Mouse (Mus musculus) neural tube, embryonic 12.5 days (tissue): ENCODE data around the gene Engase. TPM values are rescaled to one million over a fixed set of nuclear protein-coding genes. Genes with fewer than 3 reads are reported as not detected.

Experiments
- ATAC-seq: fragments of 200-750 bp; cut with Nextera tagmentation; 2 replicates; pipeline ENCODE4 v1.8.0; 2017; ENCODE audit warnings: low read depth, mild to moderate bottlenecking, moderate TSS enrichment, moderate library complexity; ENCODE audit not compliant: low FRiP score
- H3K27ac ChIP-seq: fragments of 300-500 bp; sonication (generic); 2 replicates; pipeline ENCODE4 v1.5.1; 2016
- H3K27me3 ChIP-seq: fragments of 300-500 bp; sonication (generic); replicated peaks from 2 replicates; pipeline ENCODE4 v1.6.1; 2016; ENCODE audit warnings: mild to moderate bottlenecking
- H3K36me3 ChIP-seq: fragments of 300-500 bp; sonication (generic); 2 replicates; pipeline ENCODE4 v1.6.1; 2016; ENCODE audit warnings: mild to moderate bottlenecking
- H3K4me1 ChIP-seq: fragments of 300-500 bp; sonication (generic); 2 replicates; pipeline ENCODE4 v1.6.1; 2016
- H3K4me2 ChIP-seq: fragments of 300-500 bp; sonication (generic); replicated peaks from 2 replicates; pipeline ENCODE4 v1.6.1; 2016; ENCODE audit warnings: mild to moderate bottlenecking
- H3K4me3 ChIP-seq: fragments of 300-500 bp; sonication (generic); 2 replicates; pipeline ENCODE4 v1.5.1; 2016
- H3K9ac ChIP-seq: fragments of 300-500 bp; sonication (generic); 2 replicates; pipeline ENCODE4 v1.6.1; 2016; ENCODE audit warnings: mild to moderate bottlenecking
- H3K9me3 ChIP-seq: fragments of 300-500 bp; sonication (generic); 2 replicates; pipeline ENCODE4 v1.6.1; 2016; ENCODE audit warnings: mild to moderate bottlenecking
- WGBS: fragments of 180-500 bp; shearing (Covaris S2); methylation state at CpG from one replicate; pipeline ENCODE4 v1.1.7; 2016; 5-methylcytosine and 5-hydroxymethylcytosine counted together
- polyA plus RNA-seq: library from polyadenylated mRNA; unstranded; fragments of >200 nt; fragmentation: Nextera tagmentation; extraction: Ambion mirVana; gene quantifications from 2 replicates; pipeline ENCODE4 v1.2.1, GENCODE M21; 2016

The Engase gene
- polyA plus RNA-seq, 1 experiment from 2014 or later, result 9.7 TPM

DNA sequence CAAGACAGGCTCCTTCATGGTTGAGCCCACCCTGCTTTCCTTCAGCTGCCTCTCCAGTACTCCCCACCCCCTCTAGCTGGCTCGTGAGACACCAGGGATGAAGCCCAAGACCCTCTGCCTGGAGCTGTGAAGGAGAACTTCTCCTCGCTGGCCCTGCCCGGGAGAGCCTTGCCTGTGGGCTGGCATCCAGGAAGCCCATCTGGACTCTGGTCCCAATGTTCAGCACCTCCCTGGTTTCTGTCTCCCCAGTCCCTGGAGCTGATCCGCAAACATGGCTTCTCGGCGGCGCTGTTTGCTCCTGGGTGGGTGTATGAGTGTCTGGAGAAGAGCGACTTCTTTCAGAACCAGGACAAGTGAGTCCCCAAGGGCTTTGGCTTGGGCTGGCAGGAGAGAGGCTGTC, 7.5 kb downstream of the Engase start:
- Histone ChIP-seq H3K9ac (no peak overlapping the region), H3K9me3 (no peaks in the 10 kb centered on the region), H3K4me3 (no peak overlapping the region), H3K27ac (no peak overlapping the region), H3K4me2 (no peak overlapping the region), H3K36me3 (peaks cover 33% of the 10 kb centered on the region), H3K27me3 (no peaks in the 10 kb centered on the region), H3K4me1 (peaks cover 14% of the 10 kb centered on the region)
- no peak for ATAC-seq
- WGBS, result 88% methylated on average over 8 of the region's 8 CpGs

GRCm38 (mm10) chr11:118485338-118485737, 8.7 kb downstream of the Engase start:
- H3K27ac ChIP-seq, result no peak overlapping the region
- no peak overlapping the region for H3K9ac ChIP-seq
- ATAC-seq, result no peak
- H3K4me1 ChIP-seq, result peaks cover 24% of the 10 kb centered on the region
- H3K9me3 ChIP-seq, result no peaks in the 10 kb centered on the region
- no peak overlapping the region for H3K4me3 ChIP-seq
- H3K4me2 ChIP-seq, result no peak overlapping the region
- 74% methylated on average over 11 of the region's 11 CpGs for WGBS
- peaks cover 33% of the 10 kb centered on the region for H3K36me3 ChIP-seq
- no peaks in the 10 kb centered on the region for H3K27me3 ChIP-seq

GRCm38 (mm10) chr11:118485780-118486179, 9.2 kb downstream of the Engase start:
- no peak for ATAC-seq
- no peak overlapping the region for H3K9ac ChIP-seq
- H3K4me3 ChIP-seq, result no peak overlapping the region
- H3K27me3 ChIP-seq, result no peaks in the 10 kb centered on the region
- peaks cover 33% of the 10 kb centered on the region for H3K36me3 ChIP-seq
- H3K4me1 ChIP-seq, result peaks cover 29% of the 10 kb centered on the region
- WGBS, result 88% methylated on average over 3 of the region's 3 CpGs
- H3K4me2 ChIP-seq, result no peak overlapping the region
- no peak overlapping the region for H3K27ac ChIP-seq
- H3K9me3 ChIP-seq, result no peaks in the 10 kb centered on the region

- H3K36me3 ChIP-seq, result peaks cover 33% of the 10 kb centered on the region
- no peak overlapping the region for H3K27ac ChIP-seq
- H3K9ac ChIP-seq, result no peak overlapping the region
- H3K27me3 ChIP-seq, result no peaks in the 10 kb centered on the region
- H3K4me2 ChIP-seq, result no peak overlapping the region
- no peak overlapping the region for H3K4me3 ChIP-seq
- H3K4me1 ChIP-seq, result peaks cover 30% of the 10 kb centered on the region
- WGBS, result 88% methylated on average over 6 of the region's 6 CpGs
- no peaks in the 10 kb centered on the region for H3K9me3 ChIP-seq
- no peak for ATAC-seq
These were observed 9.7 kb downstream of the Engase start for GRCm38 (mm10) chr11:118486281-118486680.

GRCm38 (mm10) chr11:118486881-118487772, 10.5 kb downstream of the Engase start:
- Histone ChIP-seq H3K9me3 (no peaks in the 10 kb centered on the region), H3K4me2 (no peak overlapping the region), H3K36me3 (peaks cover 33% of the 10 kb centered on the region), H3K27ac (no peak overlapping the region), H3K9ac (no peak overlapping the region), H3K4me3 (no peak overlapping the region), H3K4me1 (peaks cover 30% of the 10 kb centered on the region), H3K27me3 (no peaks in the 10 kb centered on the region)
- 89% methylated on average over 29 of the region's 29 CpGs for WGBS
- ATAC-seq, result no peak

- Histone ChIP-seq H3K4me1 (peaks cover 37% of the 10 kb centered on the region), H3K9ac (no peak overlapping the region), H3K36me3 (peaks cover 26% of the 10 kb centered on the region), H3K4me2 (no peak overlapping the region), H3K27me3 (no peaks in the 10 kb centered on the region), H3K9me3 (no peaks in the 10 kb centered on the region), H3K4me3 (no peak overlapping the region), H3K27ac (peak overlapping the region; percentile 43; the same call in 1 of the 2 replicates)
- peak; percentile 17; the same call in 1 of the 2 replicates for ATAC-seq
- 68% methylated on average over 8 of the region's 8 CpGs for WGBS
These were observed 11.7 kb downstream of the Engase start for GRCm38 (mm10) chr11:118488191-118488906.

GRCm38 (mm10) chr11:118488907-118489270, 12.3 kb downstream of the Engase start:
- WGBS, result 60% methylated on average over 12 of the region's 12 CpGs
- 0 out of 2 replicates have a peak overlapping the region, but pooled peaks have one; percentile 22 for H3K27ac ChIP-seq

DNA sequence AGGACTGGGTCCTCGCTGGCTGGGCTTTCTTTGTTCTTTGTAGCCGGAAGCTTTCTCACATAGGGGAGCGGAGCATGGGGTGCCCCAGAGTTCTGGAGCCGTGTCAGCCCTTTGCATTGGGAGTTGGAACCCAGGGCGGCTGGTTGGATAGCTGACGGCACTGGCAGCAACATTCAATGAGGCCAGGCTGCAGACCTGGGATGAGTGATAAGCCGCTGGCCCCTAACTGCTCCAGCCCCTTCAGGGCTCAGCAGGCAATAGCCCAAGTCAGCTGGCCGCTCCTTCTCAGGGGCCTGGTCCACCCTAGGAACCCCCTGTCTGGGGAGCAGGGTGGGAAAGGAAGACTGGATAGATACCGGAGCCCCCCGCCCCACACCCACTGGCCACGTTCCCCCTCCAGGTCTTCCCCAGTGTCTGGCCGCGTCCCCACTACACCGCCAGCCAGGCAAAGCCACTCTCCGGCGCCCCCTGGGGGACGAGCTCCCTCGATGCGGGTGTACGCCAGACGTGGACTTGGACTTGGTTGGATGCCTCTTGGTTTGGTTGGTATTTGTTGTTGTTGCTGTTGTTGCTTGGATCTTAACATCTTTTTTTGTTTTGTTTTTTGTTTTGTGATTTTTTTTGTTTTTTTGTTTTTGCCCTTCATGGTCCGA, 14.1 kb downstream of the Engase start:
- H3K27me3 ChIP-seq, result no peaks in the 10 kb centered on the region
- no peaks in the 10 kb centered on the region for H3K9me3 ChIP-seq
- 18% methylated on average over 22 of the region's 22 CpGs for WGBS
- peaks cover 37% of the 10 kb centered on the region for H3K4me1 ChIP-seq
- ATAC-seq, result peak; percentile 49; the same call in 1 of the 2 replicates
- H3K27ac ChIP-seq, result 0 out of 2 replicates have a peak overlapping the region, but pooled peaks have one; percentile 6
- H3K36me3 ChIP-seq, result peaks cover 9% of the 10 kb centered on the region
- H3K4me2 ChIP-seq, result peak overlapping the region; percentile 48
- H3K9ac ChIP-seq, result no peak overlapping the region
- H3K4me3 ChIP-seq, result no peak overlapping the region

More at GRCm38 (mm10) chr11:118488907-118489270, 12.3 kb downstream of the Engase start:
- H3K9me3 ChIP-seq, result no peaks in the 10 kb centered on the region
- peaks cover 37% of the 10 kb centered on the region for H3K4me1 ChIP-seq
- no peaks in the 10 kb centered on the region for H3K27me3 ChIP-seq
- H3K4me2 ChIP-seq, result no peak overlapping the region
- no peak overlapping the region for H3K9ac ChIP-seq
- no peak for ATAC-seq
- H3K4me3 ChIP-seq, result no peak overlapping the region
- H3K36me3 ChIP-seq, result peaks cover 25% of the 10 kb centered on the region

- Histone ChIP-seq H3K36me3 (peaks cover 9% of the 10 kb centered on the region), H3K9ac (no peak overlapping the region), H3K27ac (no peak overlapping the region), H3K4me3 (no peak overlapping the region), H3K4me2 (no peak overlapping the region), H3K9me3 (no peaks in the 10 kb centered on the region), H3K4me1 (peaks cover 41% of the 10 kb centered on the region), H3K27me3 (no peaks in the 10 kb centered on the region)
- 88% methylated on average over 7 of the region's 7 CpGs for WGBS
- ATAC-seq, result no peak
These were observed 14.6 kb downstream of the Engase start for GRCm38 (mm10) chr11:118491230-118491629.

GRCm38 (mm10) chr11:118493458-118493857, 16.8 kb downstream of the Engase start:
- no peak overlapping the region for H3K27ac ChIP-seq
- H3K4me2 ChIP-seq, result no peak overlapping the region
- H3K4me3 ChIP-seq, result no peak overlapping the region
- no peaks in the 10 kb centered on the region for H3K27me3 ChIP-seq
- no peaks in the 10 kb centered on the region for H3K9me3 ChIP-seq
- H3K4me1 ChIP-seq, result peaks cover 41% of the 10 kb centered on the region
- H3K9ac ChIP-seq, result no peak overlapping the region
- no peaks in the 10 kb centered on the region for H3K36me3 ChIP-seq
- ATAC-seq, result no peak
- WGBS, result 82% methylated on average over 2 of the region's 2 CpGs

GRCm38 (mm10) chr11:118494001-118494737, 17.5 kb downstream of the Engase start:
- H3K9ac ChIP-seq, result no peak overlapping the region
- H3K4me1 ChIP-seq, result peaks cover 35% of the 10 kb centered on the region
- no peaks in the 10 kb centered on the region for H3K9me3 ChIP-seq
- no peak overlapping the region for H3K4me2 ChIP-seq
- whole genome bisulfite sequencing, result 85% methylated on average over 12 of the region's 12 CpGs
- H3K27me3 ChIP-seq, result no peaks in the 10 kb centered on the region
- no peaks in the 10 kb centered on the region for H3K36me3 ChIP-seq
- no peak overlapping the region for H3K4me3 ChIP-seq
- no peak for ATAC-seq
- H3K27ac ChIP-seq, result no peak overlapping the region
